Mouse (Mus musculus) heart, postnatal 0 days (tissue): Measurements from ENCODE around the gene Prkch. TPM values are rescaled to one million over a fixed set of nuclear protein-coding genes. Genes with fewer than 3 reads are reported as not detected.
A peak's percentile ranks its signal among the peaks of the same experiment; 100 is the strongest.

Experiments
- ATAC-seq: fragments of 200-750 bp; cut with Nextera tagmentation; 2 replicates; pipeline ENCODE4 v1.8.0; 2017; ENCODE audit warnings: low read depth, moderate number of reproducible peaks, moderate library complexity; ENCODE audit not compliant: insufficient read depth
- DNase-seq: peaks from one replicate; pipeline ENCODE4 v3.0.0-alpha.2; 2016; ENCODE audit warnings: low spot score
- H3K27ac ChIP-seq: fragments of 300-500 bp; sonication (generic); 2 replicates; pipeline ENCODE4 v1.5.1; 2014; ENCODE audit warnings: low read depth, mild to moderate bottlenecking
- H3K27me3 ChIP-seq: fragments of 300-500 bp; sonication (generic); 2 replicates; pipeline ENCODE4 v1.6.1; 2014; ENCODE audit warnings: low read length, mixed read lengths; ENCODE audit not compliant: control insufficient read depth, insufficient read depth
- H3K36me3 ChIP-seq: fragments of 300-500 bp; sonication (generic); replicated peaks from 2 replicates; pipeline ENCODE4 v1.6.1; 2014; ENCODE audit warnings: low read length, mixed read lengths; ENCODE audit not compliant: control insufficient read depth, insufficient read depth
- H3K4me1 ChIP-seq: fragments of 300-500 bp; sonication (generic); 2 replicates; pipeline ENCODE4 v1.6.1; 2014; ENCODE audit warnings: antibody characterized with exemption; ENCODE audit not compliant: control insufficient read depth, insufficient read depth
- H3K4me2 ChIP-seq: fragments of 300-500 bp; sonication (generic); 2 replicates; pipeline ENCODE4 v1.6.1; 2014; ENCODE audit warnings: low read depth, mild to moderate bottlenecking, low read length, moderate library complexity
- H3K4me3 ChIP-seq: fragments of 300-500 bp; sonication (generic); 2 replicates; pipeline ENCODE4 v1.5.1; 2014; ENCODE audit warnings: low read depth, low read length
- H3K9ac ChIP-seq: fragments of 300-500 bp; sonication (generic); replicated peaks from 2 replicates; pipeline ENCODE4 v1.6.1; 2014; ENCODE audit warnings: low read depth, low read length, mixed read lengths
- H3K9me3 ChIP-seq: fragments of 300-500 bp; sonication (generic); replicated peaks from 2 replicates; pipeline ENCODE4 v1.6.1; 2016; ENCODE audit warnings: low read length; ENCODE audit not compliant: control insufficient read depth
- CTCF ChIP-seq: IDR thresholded peaks from 2 replicates; pipeline ENCODE4 v1.5.1; 2016; ENCODE audit warnings: antibody characterized with exemption, control low read depth, low read depth
- EP300 ChIP-seq: IDR thresholded peaks from 2 replicates; pipeline ENCODE4 v1.6.1; 2016; ENCODE audit warnings: antibody characterized with exemption, low read depth
- WGBS: fragments of 180-500 bp; shearing (Covaris S2); extraction: QIAGEN DNeasy Blood & Tissue Kit; methylation state at CpG from one replicate; pipeline ENCODE4 v1.1.7; 2014; 5-methylcytosine and 5-hydroxymethylcytosine counted together
- polyA plus RNA-seq: library from polyadenylated mRNA; unstranded; fragments of >200 nt; fragmentation: Nextera tagmentation; extraction: Ambion mirVana; gene quantifications from 2 replicates; pipeline ENCODE4 v1.2.1, GENCODE M21; 2015
- total RNA-seq: library from RNA; depleted of rRNA; stranded (reverse); fragments of >200 nt; gene quantifications from 2 replicates; pipeline ENCODE4 v1.2.3, GENCODE M21; 2014; ENCODE audit warnings: low replicate concordance

Gene Prkch
- total and polyA plus RNA-seq, 2 experiments from 2014 or later = 7.9 to 20.5 TPM

- Histone ChIP-seq H3K36me3 (0 out of 2 replicates have a peak, but pooled peaks cover 6% of the 10 kb centered on the region), H3K9ac (no peak overlapping the region), H3K27ac (peak overlapping the region; percentile 83), H3K27me3 (no peaks in the 10 kb centered on the region), H3K4me3 (no peak overlapping the region), H3K4me1 (peaks cover 51% of the 10 kb centered on the region), H3K9me3 (no peaks in the 10 kb centered on the region), H3K4me2 (no peak overlapping the region)
- peak; percentile 84; the same call in 1 of the 2 replicates for TF ChIP-seq EP300
- TF ChIP-seq CTCF = no peak
- DNase-seq = no peak
- ATAC-seq = peak; percentile 47
- 32% methylated on average over 13 of the region's 13 CpGs for WGBS
Observed at GRCm38 (mm10) chr12:73779332-73780231, 195.0 kb downstream of the Prkch start.

DNA sequence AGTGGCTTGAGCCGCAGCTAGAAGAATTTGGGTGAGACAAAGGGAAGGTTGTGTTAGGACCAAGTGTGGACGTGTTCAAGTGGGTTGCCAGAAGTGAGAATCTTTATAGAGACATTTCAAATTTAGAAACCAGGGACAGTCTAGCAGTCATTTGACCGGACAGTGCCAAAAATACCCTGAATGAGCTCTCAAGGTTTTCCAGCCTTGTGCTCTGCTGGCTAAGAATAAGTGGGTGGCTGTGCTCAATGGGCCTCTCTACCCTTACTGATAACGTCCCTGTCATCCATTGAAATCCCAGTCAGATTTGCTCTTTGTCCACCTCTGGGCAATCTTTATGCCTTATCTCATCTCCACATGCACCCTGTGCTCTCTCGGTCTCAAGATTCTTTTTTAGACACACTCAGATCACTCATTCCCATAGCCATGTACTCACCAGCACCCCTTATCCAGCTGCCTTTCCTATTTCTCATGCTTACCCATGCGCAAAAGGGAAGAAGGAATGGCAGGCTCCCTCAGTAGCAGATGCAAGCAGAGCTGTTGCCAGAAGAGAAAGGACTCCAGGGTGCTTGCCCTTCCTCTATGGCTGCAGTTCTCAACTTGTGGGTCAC is 196.9 kb downstream of the Prkch start:
- ATAC-seq (peak; percentile 84), DNase-seq (peak; percentile 80)
- 0 out of 2 replicates have a peak, but pooled peaks cover 6% of the 10 kb centered on the region for H3K36me3 ChIP-seq
- peaks cover 44% of the 10 kb centered on the region for H3K4me1 ChIP-seq
- H3K27ac ChIP-seq = peak overlapping the region; percentile 83
- no peak overlapping the region for H3K4me2 ChIP-seq
- TF ChIP-seq EP300 (peak; percentile 59; the same call in 1 of the 2 replicates), CTCF (no peak)
- no peaks in the 10 kb centered on the region for H3K9me3 ChIP-seq
- no peaks in the 10 kb centered on the region for H3K27me3 ChIP-seq
- no peak overlapping the region for H3K9ac ChIP-seq
- WGBS = 33% methylated on average over 6 of the region's 6 CpGs
- no peak overlapping the region for H3K4me3 ChIP-seq

DNA sequence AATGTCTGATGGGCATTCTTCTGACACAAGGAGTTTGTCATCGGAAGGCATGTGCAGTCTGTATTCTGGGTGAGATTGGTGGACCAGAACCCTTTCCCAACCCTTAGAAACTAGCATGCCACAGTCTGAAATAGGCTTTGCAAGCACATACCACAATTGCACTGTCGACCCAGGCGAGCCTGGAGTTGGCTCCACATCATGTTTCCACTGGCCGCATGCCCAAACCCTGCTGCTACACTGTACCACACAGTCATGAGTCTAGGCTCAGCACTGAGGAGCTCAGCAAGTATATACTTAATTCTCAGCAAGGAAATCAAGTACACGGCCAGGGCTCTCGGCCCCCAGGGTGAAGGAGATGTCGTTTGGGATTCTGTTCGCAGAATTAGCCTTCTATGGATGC is 202.3 kb downstream of the Prkch start:
- WGBS = 25% methylated on average over 8 of the region's 8 CpGs
- H3K27ac ChIP-seq = peak overlapping the region; percentile 70

GRCm38 (mm10) chr12:73788850-73789249 is 204.3 kb downstream of the Prkch start:
- no peaks in the 10 kb centered on the region for H3K9me3 ChIP-seq
- no peaks in the 10 kb centered on the region for H3K27me3 ChIP-seq
- H3K36me3 ChIP-seq = no peaks in the 10 kb centered on the region
- no peak overlapping the region for H3K4me3 ChIP-seq
- H3K9ac ChIP-seq = no peak overlapping the region
- TF ChIP-seq EP300 (peak; percentile 75; the same call in 1 of the 2 replicates), CTCF (no peak)
- H3K4me1 ChIP-seq = peaks cover 64% of the 10 kb centered on the region
- peak; percentile 30; the same call in 1 of the 2 replicates for ATAC-seq
- peak overlapping the region; percentile 70 for H3K27ac ChIP-seq
- no peak overlapping the region for H3K4me2 ChIP-seq
- DNase-seq = peak; percentile 56
- WGBS = 18% methylated on average over 3 of the region's 3 CpGs

More for the DNA sequence above, 202.3 kb downstream of the Prkch start:
- Histone ChIP-seq H3K9ac (no peak overlapping the region), H3K4me1 (peaks cover 62% of the 10 kb centered on the region), H3K4me2 (no peak overlapping the region), H3K27me3 (no peaks in the 10 kb centered on the region), H3K4me3 (no peak overlapping the region), H3K36me3 (no peaks in the 10 kb centered on the region), H3K9me3 (no peaks in the 10 kb centered on the region)
- TF ChIP-seq CTCF (no peak), EP300 (0 out of 2 replicates have a peak, but pooled peaks have one; percentile 43)
- ATAC-seq = peak; percentile 88
- peak; percentile 87 for DNase-seq

DNA sequence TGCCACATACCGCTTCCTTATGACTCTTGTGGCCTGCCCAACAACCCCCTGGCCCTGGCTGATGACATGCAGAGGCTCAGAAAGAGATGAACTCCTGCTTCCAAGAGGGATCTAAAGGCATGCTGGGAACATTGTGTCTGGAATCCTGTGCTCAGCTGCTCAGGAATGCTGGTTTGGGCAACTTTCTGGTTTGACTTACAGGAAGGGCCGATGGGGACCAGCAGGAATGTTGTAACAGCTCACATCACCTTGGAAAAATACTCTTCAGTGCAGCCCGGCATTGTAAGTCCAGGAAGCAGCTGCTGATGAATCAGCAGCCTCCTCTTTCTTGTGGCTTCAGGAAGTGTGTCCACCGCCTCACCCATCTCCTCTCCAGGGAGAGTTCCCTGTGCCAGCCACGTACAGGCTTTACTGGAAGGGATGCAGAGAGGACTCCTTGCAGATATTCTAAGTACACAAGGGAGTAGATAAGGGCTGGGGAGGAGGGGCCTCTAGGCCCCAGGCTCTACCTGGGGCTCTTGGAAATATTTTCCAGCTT is 206.0 kb downstream of the Prkch start:
- Histone ChIP-seq H3K4me2 (no peak overlapping the region), H3K9me3 (no peaks in the 10 kb centered on the region), H3K4me3 (no peak overlapping the region), H3K9ac (no peak overlapping the region), H3K4me1 (peaks cover 80% of the 10 kb centered on the region), H3K27me3 (no peaks in the 10 kb centered on the region), H3K27ac (peak overlapping the region; percentile 86), H3K36me3 (no peaks in the 10 kb centered on the region)
- peak; percentile 93 for TF ChIP-seq EP300
- no peak for TF ChIP-seq CTCF
- peak; percentile 68 for DNase-seq
- peak; percentile 35 for ATAC-seq
- WGBS = 12% methylated on average over 5 of the region's 5 CpGs
